In genomic region chr15:103074663-103075415, GRCm38 (mm10) we compare ENCODE assay signal across 14 mouse cellular contexts. TPM values are rescaled to one million over a fixed set of nuclear protein-coding genes. Genes with fewer than 3 reads are reported as not detected.
"Had no signal": no experiment of that assay in that cellular context is flagged by ENCODE, and none has a peak within 500 bp of the region (broad histone marks: within the 10 kb centered on the region; RNA-seq: fewer than 3 reads in every experiment).

No protein-coding gene starts in this region.

- H3K27me3 ChIP-seq: neural tube, embryonic 13.5 days had no signal

- H3K4me1 ChIP-seq: liver, embryonic 13.5 days; midbrain, embryonic 13.5 days had no signal

- ATAC-seq: hindbrain, postnatal 0 days; liver, postnatal 0 days; midbrain, embryonic 13.5 days had no signal

- DNase-seq: kidney, adult 18-20 months; kidney, postnatal 36 days; liver; liver, embryonic 13.5 days; liver, postnatal 0 days; lung, postnatal 36 days; right cerebral cortex, adult 18-20 months; right cerebral cortex, postnatal 25 days; thymus, adult 18-20 months; thymus, postnatal 14 days had no signal

- H3K27ac ChIP-seq: hindbrain, postnatal 0 days; liver, embryonic 13.5 days; midbrain, embryonic 13.5 days; neural tube, embryonic 13.5 days had no signal

- H3K4me3 ChIP-seq: liver, embryonic 13.5 days; midbrain, embryonic 13.5 days; neural tube, embryonic 13.5 days had no signal

- H3K4me2 ChIP-seq: liver, embryonic 13.5 days; midbrain, embryonic 13.5 days; neural tube, embryonic 13.5 days had no signal

- H3K9ac ChIP-seq: liver, embryonic 13.5 days; liver, postnatal 0 days; midbrain, embryonic 13.5 days; neural tube, embryonic 13.5 days had no signal

- H3K9me3 ChIP-seq: liver, embryonic 13.5 days; midbrain, embryonic 13.5 days; neural tube, embryonic 13.5 days had no signal

- H3K36me3 ChIP-seq: liver, embryonic 13.5 days; midbrain, embryonic 13.5 days; neural tube, embryonic 13.5 days had no signal

RNA-seq across cellular contexts. Expression of gene Hoxc4, which starts 56.1 kb away (rescaled TPM):
- polyA plus RNA-seq: midbrain, postnatal 0 days had no signal
